Mouse (Mus musculus) CH12.LX (cell line): ENCODE measurements at regions not wholly inside any gene's neighbourhood (a gene's known extent, or its start where the extent isn't known, plus 50 kb on each side); places are given as distances from the start of the nearest gene placed in this dataset.

ENCODE experiments used
- DNase-seq: peaks from one replicate; pipeline ENCODE4 v3.0.0-alpha.2; 2013; ENCODE audit errors: extremely low read depth
- H3K27ac ChIP-seq: 2 replicates; pipeline ENCODE4 v1.5.1; 2012; ENCODE audit warnings: low read depth, mild to moderate bottlenecking, control low read depth, moderate library complexity; ENCODE audit not compliant: insufficient read depth
- H3K27me3 ChIP-seq: replicated peaks from 2 replicates; pipeline ENCODE3; 2012; ENCODE audit warnings: inconsistent platforms
- H3K36me3 ChIP-seq, 2 experiments: replicated peaks in 1 of 2; 2 replicates each; pipeline versions ENCODE3 to v1.6.1; 2012; ENCODE audit warnings: inconsistent platforms in 1 of 2, low read length in 1 of 2, mild to moderate bottlenecking in 1 of 2, mixed read lengths in 1 of 2, moderate library complexity in 1 of 2; ENCODE audit not compliant: control insufficient read depth in 1 of 2, insufficient read depth in 1 of 2
- H3K4me1 ChIP-seq, 2 experiments: 2 replicates each; pipeline ENCODE4 v1.6.1; 2012; ENCODE audit warnings: inconsistent platforms in 1 of 2, moderate library complexity in 1 of 2; ENCODE audit not compliant: insufficient read depth in 2 of 2, control insufficient read depth in 1 of 2
- H3K4me2 ChIP-seq: 2 replicates; pipeline ENCODE4 v1.6.1; 2012; ENCODE audit warnings: low read depth, mild to moderate bottlenecking, control low read depth; ENCODE audit not compliant: poor library complexity, insufficient read depth, severe bottlenecking
- H3K4me3 ChIP-seq, 3 experiments: fragments of 150-350 bp in 1 of 3; sonication (generic) in 1 of 3; replicated peaks in 1 of 3; 2 replicates each; pipeline versions ENCODE3 to v1.5.1; 2011 to 2012; ENCODE audit warnings: low read depth in 2 of 3, low read length in 2 of 3, mild to moderate bottlenecking in 2 of 3, moderate library complexity in 2 of 3, control low read depth in 1 of 3, improper control_type of control experiment in 1 of 3, inconsistent platforms in 1 of 3, mixed read lengths in 1 of 3; ENCODE audit not compliant: poor library complexity in 1 of 3
- H3K79me2 ChIP-seq: replicated peaks from 2 replicates; pipeline ENCODE4 v1.6.1; 2012; ENCODE audit warnings: mild to moderate bottlenecking, moderate library complexity; ENCODE audit not compliant: control insufficient read depth, poor library complexity, insufficient read depth, severe bottlenecking; ENCODE audit errors: extremely low read depth
- H3K9ac ChIP-seq: 2 replicates; pipeline ENCODE4 v1.6.1; 2012; ENCODE audit warnings: low read depth, mild to moderate bottlenecking, control low read depth, moderate library complexity; ENCODE audit not compliant: insufficient read depth
- H3K9me3 ChIP-seq: replicated peaks from 2 replicates; pipeline ENCODE3; 2012; ENCODE audit warnings: low read length, inconsistent platforms, mixed read lengths
- ELF1 ChIP-seq: IDR thresholded peaks from 2 replicates; pipeline ENCODE4 v1.6.1; 2014; ENCODE audit warnings: low read depth, mild to moderate bottlenecking, inconsistent platforms, low read length, improper control_type of control experiment
- EP300 ChIP-seq: IDR thresholded peaks from 2 replicates; pipeline ENCODE4 v1.6.1; 2011; ENCODE audit warnings: low read length, improper control_type of control experiment
- ETS1 ChIP-seq: conservative IDR thresholded peaks from 2 replicates; pipeline ENCODE4 v1.6.1; 2012; ENCODE audit warnings: low read depth, mild to moderate bottlenecking, inconsistent platforms, low read length, improper control_type of control experiment, moderate library complexity
- GABPA ChIP-seq: IDR thresholded peaks from 2 replicates; pipeline ENCODE4 v1.6.1; 2012; ENCODE audit warnings: low read depth, low read length, improper control_type of control experiment, inconsistent platforms; ENCODE audit not compliant: insufficient replicate concordance
- IRF4 ChIP-seq: IDR thresholded peaks from 2 replicates; pipeline ENCODE4 v1.6.1; 2014; ENCODE audit warnings: low read depth, mild to moderate bottlenecking, inconsistent platforms, low read length, improper control_type of control experiment
- JUN ChIP-seq: IDR thresholded peaks from 2 replicates; pipeline ENCODE4 v1.6.1; 2011; ENCODE audit warnings: low read depth, mild to moderate bottlenecking, low read length, improper control_type of control experiment, moderate library complexity; ENCODE audit not compliant: insufficient read depth
- JUND ChIP-seq: conservative IDR thresholded peaks from 2 replicates; pipeline ENCODE4 v1.6.1; 2011; ENCODE audit warnings: low read depth, low read length, improper control_type of control experiment
- KAT2A ChIP-seq: IDR thresholded peaks from 2 replicates; pipeline ENCODE4 v1.6.1; 2012; ENCODE audit warnings: low read length, improper control_type of control experiment, inconsistent platforms; ENCODE audit not compliant: insufficient replicate concordance
- MAX ChIP-seq: IDR thresholded peaks from 2 replicates; pipeline ENCODE4 v1.6.1; 2011; ENCODE audit warnings: low read length, improper control_type of control experiment
- MAZ ChIP-seq: IDR thresholded peaks from 2 replicates; pipeline ENCODE4 v1.6.1; 2012; ENCODE audit warnings: low read depth, mild to moderate bottlenecking, inconsistent platforms, low read length, improper control_type of control experiment, moderate library complexity
- NELFE ChIP-seq: IDR thresholded peaks from 2 replicates; pipeline ENCODE4 v1.6.1; 2011; ENCODE audit warnings: low read depth, low read length, improper control_type of control experiment
- TBP ChIP-seq: conservative IDR thresholded peaks from 2 replicates; pipeline ENCODE4 v1.6.1; 2011; ENCODE audit warnings: low read depth, low read length, improper control_type of control experiment
- UBTF ChIP-seq: IDR thresholded peaks from 2 replicates; pipeline ENCODE4 v1.6.1; 2012; ENCODE audit warnings: low read depth, mild to moderate bottlenecking, inconsistent platforms, low read length, improper control_type of control experiment, moderate library complexity
- USF1 ChIP-seq: IDR thresholded peaks from 2 replicates; pipeline ENCODE4 v1.6.1; 2014; ENCODE audit warnings: low read depth, mild to moderate bottlenecking, inconsistent platforms, low read length, improper control_type of control experiment
- USF2 ChIP-seq: conservative IDR thresholded peaks from 2 replicates; pipeline ENCODE4 v1.6.1; 2011; ENCODE audit warnings: low read depth, low read length, improper control_type of control experiment
- ZNF384 ChIP-seq: IDR thresholded peaks from 2 replicates; pipeline ENCODE4 v1.6.1; 2012; ENCODE audit warnings: low read depth, low read length, improper control_type of control experiment, inconsistent platforms
- dilution Hi-C: fragments of 300-500 bp; cut with MboI; formaldehyde crosslinking; loops from 2 replicates; pipeline ENCODE4 v1.14.3; 2020; ENCODE audit warnings: low sequenced_read_pairs; ENCODE audit not compliant: extremely low pct_unique_long_range_greater_than_20kb, extremely low pct_ligation_motif_present
- in situ Hi-C: fragments of 300-500 bp; cut with MboI; formaldehyde crosslinking; loops from 3 replicates; pipeline ENCODE4 v1.14.3; 2019; ENCODE audit warnings: low sequenced_read_pairs, low pct_ligation_motif_present, low pct_unique_long_range_greater_than_20kb, mixed read lengths

DNA sequence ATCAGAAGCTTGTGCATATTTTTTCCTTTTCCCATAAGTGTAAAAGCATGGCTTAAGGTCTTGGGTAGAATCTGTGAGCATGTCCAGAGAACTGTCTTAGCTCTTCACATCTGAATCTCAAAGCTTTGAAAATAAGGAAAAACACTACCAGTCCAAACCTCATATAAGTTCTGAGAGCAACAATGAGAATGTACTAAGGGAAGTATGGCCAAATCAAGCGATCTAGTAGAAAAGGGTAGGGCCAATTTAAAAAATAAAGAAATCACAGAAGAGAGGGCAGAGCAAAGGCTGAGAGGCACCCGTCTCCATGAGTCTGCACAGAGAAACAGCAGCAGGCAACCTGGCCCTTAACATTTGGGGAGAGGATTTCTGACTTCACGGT lies 161.7 kb upstream of the Tmem161b start:
- in situ Hi-C loops = no loop called here
- Histone ChIP-seq H3K4me2 (no peak overlapping the region), H3K9me3 (no peaks in the 10 kb centered on the region), H3K27ac (no peak overlapping the region), H3K27me3 (no peaks in the 10 kb centered on the region), H3K9ac (no peak overlapping the region), H3K4me1 (peaks cover 0 to 3% of the 10 kb centered on the region in 2 experiments; a peak in 2 of 4 replicates), H3K36me3 (no peaks in the 10 kb centered on the region)
- TF ChIP-seq USF1 = no peak
- TF ChIP-seq UBTF = no peak
- no peak for TF ChIP-seq IRF4
- TF ChIP-seq NELFE = no peak
- no peak for TF ChIP-seq MAX
- no peak for TF ChIP-seq USF2
- TF ChIP-seq KAT2A = no peak
- TF ChIP-seq ELF1 = no peak
- TF ChIP-seq JUND = no peak
- TF ChIP-seq ZNF384 = no peak
- TF ChIP-seq ETS1 = no peak
- no peak for TF ChIP-seq JUN
- no peak for TF ChIP-seq GABPA
- TF ChIP-seq, all 38 proteins: peak for 0
- H3K79me2 ChIP-seq = no peaks in the 10 kb centered on the region
- dilution Hi-C loops = no loop called here
- DNase-seq = no peak
- no peak overlapping the region for H3K4me3 ChIP-seq

DNA sequence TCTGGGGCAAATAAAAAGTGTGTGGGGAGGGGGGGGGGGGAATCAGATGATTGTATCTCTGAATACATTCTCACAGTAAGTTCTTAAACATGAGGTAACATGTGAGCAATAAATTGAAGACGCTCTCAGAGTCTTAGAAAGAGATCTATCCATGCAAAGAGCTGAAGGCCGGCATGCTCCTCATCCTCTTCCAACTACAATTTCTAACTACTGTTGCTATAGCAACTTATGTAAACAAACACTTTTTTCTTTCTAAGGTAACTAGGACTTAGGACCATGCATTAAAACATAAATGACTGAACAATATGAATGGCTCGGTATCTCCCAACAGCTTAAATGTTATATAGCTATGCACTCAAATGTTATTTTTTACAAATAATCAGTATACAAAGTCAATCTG lies 161.2 kb upstream of the Tmem161b start:
- TF ChIP-seq KAT2A = no peak
- no peak for TF ChIP-seq USF2
- no peak for TF ChIP-seq NELFE
- no peak for TF ChIP-seq EP300
- no peak for TF ChIP-seq IRF4
- no peak for TF ChIP-seq JUND
- no peak for TF ChIP-seq MAZ
- no peak for TF ChIP-seq ETS1
- TF ChIP-seq TBP = no peak
- Histone ChIP-seq H3K4me3 (no peak overlapping the region), H3K36me3 (no peaks in the 10 kb centered on the region), H3K4me1 (peaks cover 0 to 6% of the 10 kb centered on the region in 2 experiments; a peak in 2 of 4 replicates), H3K79me2 (no peaks in the 10 kb centered on the region), H3K27ac (no peak overlapping the region), H3K9me3 (no peaks in the 10 kb centered on the region), H3K4me2 (no peak overlapping the region), H3K27me3 (no peaks in the 10 kb centered on the region), H3K9ac (no peak overlapping the region)
- no peak for DNase-seq
- dilution Hi-C loops (no loop called here), in situ Hi-C loops (no loop called here)
